Mouse (Mus musculus) neutrophil, adult 83 days (primary cell): Measurements from ENCODE around the gene Kif17. TPM values are rescaled to one million over a fixed set of nuclear protein-coding genes. Genes with fewer than 3 reads are reported as not detected.

Experiments
- total RNA-seq, 2 experiments: library from RNA; stranded (reverse); gene quantifications; one replicate each; pipeline ENCODE4 v1.2.4; 2023

The Kif17 gene
- total RNA-seq = 1 to 10 TPM; 1.4 to 1.7 TPM

GRCm38 (mm10) chr4:138250088-138250960 is at the start of gene Kif17, which contains the start of gene Sh2d5:
Gene Kif17, plus strand, starts transcription at chr4:138250435.
Gene Sh2d5, plus strand, starts transcription at chr4:138250403.

GRCm38 (mm10) chr4:138216200-138216890 is 33.9 kb upstream of the Kif17 start, which contains the start of gene Hp1bp3:
Gene Hp1bp3, plus strand, starts transcription at chr4:138216296.

GRCm38 (mm10) chr4:138304340-138305104 is 54.3 kb downstream of the Kif17 start, which contains the start of gene Ddost:
Gene Ddost, plus strand, starts transcription at chr4:138304730.

GRCm38 (mm10) chr4:138326077-138326695 is 76.0 kb downstream of the Kif17 start, which contains the start of gene Pink1:
Gene Pink1, minus strand, starts transcription at chr4:138326307.

Other genes starting within 250 kb of the Kif17 start
- gene Hp1bp3, start 34.1 kb upstream of the Kif17 start, total RNA-seq = 100 to 1,000 TPM; 114 to 115 TPM
- 1 to 10 TPM; 3.0 TPM for gene Sh2d5, start within 50 bp of the Kif17 start, total RNA-seq
- gene Ddost, start 54.3 kb downstream of the Kif17 start, total RNA-seq = 10 to 100 TPM; 82.9 to 85.4 TPM
- 10 to 100 TPM; 32.1 to 34.2 TPM for gene Pink1, start 75.9 kb downstream of the Kif17 start, total RNA-seq
- not detected for gene Cda, start 117.6 kb downstream of the Kif17 start, total RNA-seq
- gene Fam43b, start 146.1 kb downstream of the Kif17 start, total RNA-seq = not detected
- 10 to 100 TPM; 20.1 to 30.0 TPM for gene Mul1, start 184.2 kb downstream of the Kif17 start, total RNA-seq
- gene Camk2n1, start 203.9 kb downstream of the Kif17 start, total RNA-seq = under 1 TPM; 0.09 TPM